Mouse (Mus musculus) bone marrow, adult 2 months (tissue): ENCODE measurements around the gene Rp9. TPM values are rescaled to one million over a fixed set of nuclear protein-coding genes. Genes with fewer than 3 reads are reported as not detected.

Source experiments
- H3K27ac ChIP-seq: fragments of 200-500 bp; 2 replicates; pipeline ENCODE4 v1.5.1; 2012; ENCODE audit warnings: low read depth, mild to moderate bottlenecking, control low read depth, inconsistent platforms, low read length; ENCODE audit not compliant: control insufficient read depth, poor library complexity, insufficient read depth
- H3K4me1 ChIP-seq: fragments of 200-500 bp; 2 replicates; pipeline ENCODE4 v1.6.1; 2011; ENCODE audit warnings: low read length; ENCODE audit not compliant: control insufficient read depth, insufficient read depth
- H3K4me3 ChIP-seq: fragments of 200-500 bp; replicated peaks from 2 replicates; pipeline ENCODE3; 2011; ENCODE audit warnings: mild to moderate bottlenecking, low read depth, low read length, control low read depth; ENCODE audit not compliant: control insufficient read depth
- CTCF ChIP-seq: fragments of 200-500 bp; IDR thresholded peaks from 2 replicates; pipeline ENCODE4 v1.5.1; 2011; ENCODE audit warnings: low read length, control low read depth; ENCODE audit not compliant: control insufficient read depth, insufficient read depth
- POLR2A ChIP-seq: fragments of 200-500 bp; IDR thresholded peaks from 2 replicates; pipeline ENCODE4 v1.6.1; 2011; ENCODE audit warnings: low read depth, mild to moderate bottlenecking, control low read depth, low read length, borderline replicate concordance; ENCODE audit not compliant: control insufficient read depth
- WGBS: fragments of 180-500 bp; shearing (Covaris S2); methylation state at CpG from one replicate; pipeline ENCODE4 v1.1.7; 2018; 5-methylcytosine and 5-hydroxymethylcytosine counted together
- polyA plus RNA-seq: library from polyadenylated mRNA; stranded (reverse); fragments of >200 nt; gene quantifications from 2 replicates; pipeline ENCODE4 v1.2.4, GENCODE M21; 2011; ENCODE audit warnings: low replicate concordance; ENCODE audit not compliant: missing spikeins, insufficient read depth, insufficient read length

The Rp9 gene
- polyA plus RNA-seq, 1 experiment, result 64.8 TPM

DNA sequence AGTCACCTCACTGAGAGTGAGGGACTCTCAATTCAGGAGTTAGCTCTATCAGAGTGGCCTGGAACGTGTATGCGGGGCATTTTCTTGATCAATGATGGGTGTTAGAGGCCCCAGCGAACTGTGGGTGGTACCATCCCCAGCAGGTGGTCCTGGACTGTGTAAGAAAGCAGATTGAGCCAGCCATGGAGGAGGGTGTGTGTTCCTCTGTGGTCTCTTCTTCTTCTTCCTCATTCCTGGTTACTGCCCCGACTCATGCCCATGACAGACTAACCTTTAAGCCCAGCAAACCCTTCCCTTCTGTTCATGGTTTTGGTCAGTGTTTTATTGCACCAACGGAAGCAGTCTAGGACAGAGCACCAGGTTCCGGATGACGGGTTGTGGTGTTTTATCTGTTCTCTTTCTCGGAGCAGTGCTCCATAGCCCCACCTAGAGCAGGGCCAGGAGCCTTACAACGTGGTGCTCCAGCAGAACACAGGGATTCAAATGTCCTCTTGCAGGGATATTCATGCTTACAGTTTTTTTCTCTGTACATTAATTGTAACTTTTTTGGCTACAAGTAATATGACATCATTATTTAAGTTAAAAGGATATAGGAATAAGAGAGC is 24.8 kb upstream of the Rp9 start:
- no peak for TF ChIP-seq POLR2A
- TF ChIP-seq CTCF, result peak; percentile 28; the same call in 1 of the 2 replicates
- 70% methylated on average over 9 of the region's 9 CpGs for WGBS
- H3K4me1 ChIP-seq, result no peaks in the 10 kb centered on the region
- no peak overlapping the region for H3K4me3 ChIP-seq
- H3K27ac ChIP-seq, result 0 out of 2 replicates have a peak overlapping the region, but pooled peaks have one; percentile 24

DNA sequence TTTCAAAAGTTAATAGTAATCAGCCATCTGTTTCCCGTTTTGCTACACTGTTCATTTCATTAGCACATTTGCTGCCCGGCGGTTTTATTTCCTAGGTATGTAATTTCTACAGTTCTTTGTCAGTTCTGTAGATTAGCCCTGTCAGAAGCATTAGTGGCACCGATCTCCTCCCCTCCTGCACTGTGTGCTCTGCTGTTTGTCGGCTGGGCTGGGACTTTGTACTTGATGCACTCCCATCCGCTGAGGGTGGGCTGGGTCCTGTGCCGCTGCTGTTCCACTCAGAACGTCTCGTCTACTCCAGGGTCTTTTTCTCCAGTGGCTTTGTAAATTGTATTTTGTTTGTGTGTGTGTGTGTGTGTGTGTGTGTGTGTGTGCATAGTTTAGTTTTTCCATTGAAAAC is 19.4 kb upstream of the Rp9 start:
- H3K27ac ChIP-seq, result no peak overlapping the region
- no peak overlapping the region for H3K4me3 ChIP-seq
- H3K4me1 ChIP-seq, result no peaks in the 10 kb centered on the region; the same call in 1 of the 2 replicates
- TF ChIP-seq POLR2A (no peak), CTCF (no peak)
- 87% methylated on average over 9 of the region's 9 CpGs for WGBS

DNA sequence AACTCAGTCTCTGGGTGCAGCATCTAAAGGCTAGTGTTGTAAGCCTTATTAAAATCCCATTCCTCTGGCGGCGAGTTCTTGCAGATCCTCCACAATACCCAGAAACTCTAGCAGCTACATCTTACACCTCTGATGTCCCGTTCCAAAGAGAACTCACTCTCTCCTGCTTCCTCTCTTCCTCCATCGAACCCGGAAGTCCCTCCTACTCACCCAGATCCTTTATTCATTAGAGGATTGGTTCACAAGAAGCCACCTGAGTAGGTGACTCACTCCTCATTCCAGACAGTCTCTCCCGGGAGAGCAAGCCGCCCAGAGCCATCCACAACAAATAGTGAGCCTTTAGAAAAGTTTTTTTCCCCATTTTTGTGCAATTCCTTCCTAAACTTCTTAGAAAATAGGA is 16.7 kb upstream of the Rp9 start:
- no peak overlapping the region for H3K4me3 ChIP-seq
- WGBS, result 71% methylated on average over 7 of the region's 7 CpGs
- TF ChIP-seq POLR2A (no peak), CTCF (no peak)
- no peak overlapping the region for H3K27ac ChIP-seq
- H3K4me1 ChIP-seq, result no peaks in the 10 kb centered on the region; the same call in 1 of the 2 replicates

DNA sequence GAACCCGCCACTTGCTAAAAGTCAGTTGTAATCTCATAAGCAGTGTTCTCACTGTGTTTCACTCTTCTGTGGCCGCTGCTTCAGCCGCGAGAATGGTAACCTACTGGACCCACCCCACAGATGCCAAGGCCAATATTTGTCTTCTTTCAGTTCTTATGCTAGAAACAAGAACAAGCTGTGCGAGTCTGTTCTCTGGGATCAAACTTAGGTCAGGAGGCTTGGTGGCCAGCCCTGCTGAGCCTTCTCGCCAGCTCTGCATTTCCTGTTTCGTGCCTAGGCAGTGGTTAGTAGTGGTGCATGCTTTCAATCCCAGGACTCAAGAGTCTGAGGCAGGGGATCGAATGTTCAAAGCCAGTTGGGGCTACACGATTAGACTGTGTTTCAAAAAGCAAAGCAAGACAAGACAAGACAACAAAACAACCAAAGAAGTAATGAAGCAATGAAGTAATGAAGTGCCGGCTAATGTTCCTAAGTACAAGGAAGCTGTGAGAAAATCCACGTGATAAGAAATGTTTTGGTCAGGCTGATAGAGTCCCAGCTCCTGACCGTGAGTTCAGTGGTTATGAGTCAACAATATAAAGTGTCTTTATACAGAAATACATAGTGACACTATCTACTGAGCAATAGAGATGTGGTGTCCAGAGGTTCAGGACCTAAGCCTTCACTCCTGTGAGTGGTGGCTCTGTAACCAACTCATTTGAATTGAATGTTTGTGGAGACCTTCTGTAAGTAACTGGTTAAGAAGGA is 15.2 kb upstream of the Rp9 start:
- 73% methylated on average over 12 of the region's 12 CpGs for WGBS
- H3K4me1 ChIP-seq, result no peaks in the 10 kb centered on the region; the same call in 1 of the 2 replicates
- H3K27ac ChIP-seq, result no peak overlapping the region
- TF ChIP-seq POLR2A, result no peak
- no peak for TF ChIP-seq CTCF
- H3K4me3 ChIP-seq, result no peak overlapping the region

DNA sequence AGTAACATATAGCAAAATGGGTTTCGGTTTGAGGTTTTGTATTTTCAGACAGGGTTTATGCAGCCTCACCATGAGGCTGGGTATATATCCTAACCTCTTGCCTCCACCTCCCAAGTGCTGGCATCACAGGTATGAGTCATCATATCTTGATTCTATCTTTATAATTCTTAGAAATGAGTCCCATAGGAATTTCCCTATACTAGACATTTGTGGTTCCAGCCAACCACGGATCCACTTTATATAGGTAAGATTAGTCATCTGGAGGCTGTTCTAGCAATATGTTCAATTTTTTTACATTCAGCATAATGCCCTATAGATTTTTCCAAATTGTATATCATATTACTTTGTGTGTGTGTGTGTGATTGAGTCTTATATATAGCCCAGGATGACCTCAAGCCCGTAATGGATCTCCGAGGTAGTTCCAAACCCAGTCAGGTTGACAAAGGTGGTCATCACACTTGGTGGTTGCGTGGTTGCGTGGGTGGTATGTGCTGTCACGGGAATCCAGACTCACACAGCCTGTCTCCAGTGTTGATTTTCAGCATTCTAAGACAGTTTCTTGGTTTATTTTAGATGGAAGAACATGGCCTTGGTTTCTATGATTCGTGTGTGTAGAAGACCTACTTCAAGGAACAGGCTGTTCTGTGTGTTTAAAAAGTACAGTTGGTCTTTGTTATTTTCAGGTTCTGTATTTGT is 14.5 kb upstream of the Rp9 start:
- H3K4me1 ChIP-seq, result no peaks in the 10 kb centered on the region; the same call in 1 of the 2 replicates
- WGBS, result 86% methylated on average over 8 of the region's 8 CpGs
- no peak overlapping the region for H3K27ac ChIP-seq
- TF ChIP-seq CTCF, result no peak
- no peak for TF ChIP-seq POLR2A
- no peak overlapping the region for H3K4me3 ChIP-seq

DNA sequence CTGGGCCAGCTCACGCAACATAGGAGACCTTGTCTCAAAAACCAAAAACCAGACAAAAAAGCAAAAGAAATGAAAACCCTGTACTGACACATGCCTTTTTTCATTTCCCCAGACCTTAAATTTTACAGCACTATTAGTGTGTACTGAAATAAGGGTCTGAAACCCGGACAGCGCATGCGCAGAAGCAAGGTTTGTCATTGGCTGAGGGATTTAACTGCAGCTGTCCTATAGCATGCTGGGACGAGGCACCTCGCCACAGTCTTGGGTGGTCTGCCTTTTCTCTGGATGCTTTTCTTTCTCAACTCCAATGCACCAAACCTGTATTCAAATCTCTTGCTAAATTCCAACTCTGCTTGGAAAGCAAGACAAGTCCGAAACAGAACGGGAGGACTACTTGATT is 9.4 kb upstream of the Rp9 start:
- no peak overlapping the region for H3K4me3 ChIP-seq
- TF ChIP-seq CTCF (no peak), POLR2A (no peak)
- no peaks in the 10 kb centered on the region for H3K4me1 ChIP-seq
- 92% methylated on average over 8 of the region's 8 CpGs for WGBS
- no peak overlapping the region for H3K27ac ChIP-seq

DNA sequence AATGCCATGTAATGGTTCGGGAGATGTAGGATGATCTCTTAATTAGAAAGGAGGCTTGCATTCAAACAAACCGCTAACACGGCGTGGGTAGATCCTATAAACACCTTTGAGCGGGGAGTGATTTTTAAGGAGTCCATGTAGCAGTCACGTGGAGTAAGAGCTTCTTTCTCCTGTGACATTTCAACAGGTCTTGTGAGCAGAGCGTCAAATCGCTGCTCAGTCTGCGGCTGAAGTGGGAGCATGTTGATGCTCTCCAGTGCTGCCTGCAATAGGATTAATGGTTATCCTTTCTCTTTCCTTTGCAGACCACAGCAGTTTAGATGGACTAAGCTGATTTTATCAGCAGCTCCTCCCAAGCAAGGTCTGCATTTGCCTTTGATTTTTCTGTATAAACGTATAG is 6.7 kb upstream of the Rp9 start:
- Histone ChIP-seq H3K4me3 (peak overlapping the region; percentile 84), H3K4me1 (peaks cover 1% of the 10 kb centered on the region; the same call in 1 of the 2 replicates), H3K27ac (no peak overlapping the region)
- TF ChIP-seq CTCF (no peak), POLR2A (no peak)
- WGBS, result 5% methylated on average over 10 of the region's 10 CpGs

DNA sequence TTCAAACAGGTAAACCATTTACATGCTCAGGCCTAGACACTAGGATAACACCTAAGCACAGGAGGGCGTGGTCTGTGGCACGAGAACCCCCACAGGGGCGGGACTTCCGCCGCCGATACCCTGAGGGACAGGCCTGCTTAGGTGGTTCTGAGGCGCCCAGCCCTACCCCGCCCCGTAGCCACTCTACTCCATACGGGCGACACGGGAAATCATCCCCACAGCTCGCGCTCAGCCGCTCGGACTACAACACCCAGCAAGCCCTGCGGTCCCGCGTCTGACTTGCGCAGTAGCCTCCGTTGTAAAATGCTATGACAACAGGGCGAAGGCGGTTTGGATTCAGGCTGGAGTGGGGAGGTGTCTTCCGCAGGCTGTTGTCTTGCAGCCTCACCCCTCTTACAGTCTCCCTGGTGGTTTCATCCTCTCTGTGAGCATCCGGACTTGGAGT is 5.9 kb upstream of the Rp9 start, which contains the start of gene Bbs9:
Gene Bbs9 (plus strand): TSS at position 292 of the 445 bp plus-strand sequence.
- peaks cover 1% of the 10 kb centered on the region; the same call in 1 of the 2 replicates for H3K4me1 ChIP-seq
- peak within 1 kb of the TSS; percentile 84 for H3K4me3 ChIP-seq
- TF ChIP-seq POLR2A, result no peak
- no peak for TF ChIP-seq CTCF
- peak within 1 kb of the TSS; percentile 20; the same call in 1 of the 2 replicates for H3K27ac ChIP-seq
- WGBS, result under 1% methylated on average over 25 of the region's 25 CpGs
